Mouse (Mus musculus): ENCODE measurements around the gene Tmem151a. TPM values are rescaled to one million over a fixed set of nuclear protein-coding genes. Genes with fewer than 3 reads are reported as not detected.

The Tmem151a gene
- polyA plus RNA-seq, 1 experiment: not detected

GRCm38 (mm10) chr19:5084834-5085144 lies 542 bp downstream of the Tmem151a start:
- peaks cover 4% of the 10 kb centered on the region; the same call in 1 of the 2 replicates for H3K9me3 ChIP-seq (ENCODE audit: control insufficient read depth, low read length)
- TF ChIP-seq GATA1 (IDR thresholded peaks at IDR 0.05; ENCODE audit: low read length) (no peak), TAL1 (IDR thresholded peaks at IDR 0.05; ENCODE audit: low read length) (no peak)
- peaks cover 4% of the 10 kb centered on the region for H3K36me3 ChIP-seq (ENCODE audit: control insufficient read depth)
- peaks cover 78% of the 10 kb centered on the region for H3K27me3 ChIP-seq (ENCODE audit: control insufficient read depth)
- H3K4me3 ChIP-seq (replicated peaks): peak overlapping the region; percentile 56
- peaks cover 41% of the 10 kb centered on the region for H3K4me1 ChIP-seq (ENCODE audit: control insufficient read depth)

GRCm38 (mm10) chr19:5083961-5084833 lies 1.1 kb downstream of the Tmem151a start:
- TF ChIP-seq GATA1 (IDR thresholded peaks at IDR 0.05; ENCODE audit: low read length): no peak
- Histone ChIP-seq H3K9me3 (ENCODE audit: control insufficient read depth, low read length) (peaks cover 4% of the 10 kb centered on the region; the same call in 1 of the 2 replicates), H3K36me3 (ENCODE audit: control insufficient read depth) (no peaks in the 10 kb centered on the region), H3K27me3 (ENCODE audit: control insufficient read depth) (peaks cover 81% of the 10 kb centered on the region), H3K4me1 (ENCODE audit: control insufficient read depth) (peaks cover 35% of the 10 kb centered on the region), H3K4me3 (replicated peaks) (no peak overlapping the region)

- Histone ChIP-seq H3K36me3 (ENCODE audit: control insufficient read depth) (no peaks in the 10 kb centered on the region), H3K4me3 (replicated peaks) (no peak overlapping the region), H3K4me1 (ENCODE audit: control insufficient read depth) (peaks cover 21% of the 10 kb centered on the region), H3K27me3 (ENCODE audit: control insufficient read depth) (peaks cover 85% of the 10 kb centered on the region), H3K9me3 (ENCODE audit: control insufficient read depth, low read length) (peaks cover 4% of the 10 kb centered on the region; the same call in 1 of the 2 replicates)
- no peak for TF ChIP-seq TAL1 (IDR thresholded peaks at IDR 0.05; ENCODE audit: low read length)
- TF ChIP-seq GATA1 (IDR thresholded peaks at IDR 0.05; ENCODE audit: low read length): no peak
Observed at GRCm38 (mm10) chr19:5082596-5082995, 2.7 kb downstream of the Tmem151a start.

GRCm38 (mm10) chr19:5082005-5082404 lies 3.3 kb downstream of the Tmem151a start:
- H3K27me3 ChIP-seq (ENCODE audit: control insufficient read depth): peaks cover 80% of the 10 kb centered on the region
- peaks cover 15% of the 10 kb centered on the region for H3K4me1 ChIP-seq (ENCODE audit: control insufficient read depth)
- no peak for TF ChIP-seq TAL1 (IDR thresholded peaks at IDR 0.05; ENCODE audit: low read length)
- TF ChIP-seq GATA1 (IDR thresholded peaks at IDR 0.05; ENCODE audit: low read length): no peak
- H3K36me3 ChIP-seq (ENCODE audit: control insufficient read depth): no peaks in the 10 kb centered on the region
- no peak overlapping the region for H3K4me3 ChIP-seq (replicated peaks)
- H3K9me3 ChIP-seq (ENCODE audit: control insufficient read depth, low read length): peaks cover 4% of the 10 kb centered on the region; the same call in 1 of the 2 replicates

- Histone ChIP-seq H3K27me3 (ENCODE audit: control insufficient read depth) (peaks cover 72% of the 10 kb centered on the region), H3K36me3 (ENCODE audit: control insufficient read depth) (no peaks in the 10 kb centered on the region), H3K4me1 (ENCODE audit: control insufficient read depth) (no peaks in the 10 kb centered on the region), H3K9me3 (ENCODE audit: control insufficient read depth, low read length) (peaks cover 3% of the 10 kb centered on the region), H3K4me3 (replicated peaks) (no peak overlapping the region)
- no peak for TF ChIP-seq TAL1 (IDR thresholded peaks at IDR 0.05; ENCODE audit: low read length)
- TF ChIP-seq GATA1 (IDR thresholded peaks at IDR 0.05; ENCODE audit: low read length): no peak
Observed at GRCm38 (mm10) chr19:5079279-5079678, 6.1 kb downstream of the Tmem151a start.

- TF ChIP-seq GATA1 (IDR thresholded peaks at IDR 0.05; ENCODE audit: low read length): no peak
- peaks cover 3% of the 10 kb centered on the region for H3K9me3 ChIP-seq (ENCODE audit: control insufficient read depth, low read length)
- peaks cover 58% of the 10 kb centered on the region for H3K27me3 ChIP-seq (ENCODE audit: control insufficient read depth)
- H3K4me1 ChIP-seq (ENCODE audit: control insufficient read depth): peaks cover 49% of the 10 kb centered on the region
- no peaks in the 10 kb centered on the region for H3K36me3 ChIP-seq (ENCODE audit: control insufficient read depth)
- no peak overlapping the region for H3K4me3 ChIP-seq (replicated peaks)
Observed at GRCm38 (mm10) chr19:5073518-5073917, 11.8 kb downstream of the Tmem151a start.

GRCm38 (mm10) chr19:5073028-5073427 lies 12.3 kb downstream of the Tmem151a start:
- H3K4me1 ChIP-seq (ENCODE audit: control insufficient read depth): peaks cover 54% of the 10 kb centered on the region
- H3K9me3 ChIP-seq (ENCODE audit: control insufficient read depth, low read length): peaks cover 3% of the 10 kb centered on the region
- peak overlapping the region; percentile 62 for H3K4me3 ChIP-seq (replicated peaks)
- H3K36me3 ChIP-seq (ENCODE audit: control insufficient read depth): no peaks in the 10 kb centered on the region
- TF ChIP-seq TAL1 (IDR thresholded peaks at IDR 0.05; ENCODE audit: low read length) (no peak), GATA1 (IDR thresholded peaks at IDR 0.05; ENCODE audit: low read length) (no peak)
- peaks cover 59% of the 10 kb centered on the region for H3K27me3 ChIP-seq (ENCODE audit: control insufficient read depth)

- Histone ChIP-seq H3K4me3 (replicated peaks) (peak overlapping the region; percentile 62), H3K36me3 (ENCODE audit: control insufficient read depth) (no peaks in the 10 kb centered on the region), H3K27me3 (ENCODE audit: control insufficient read depth) (peaks cover 63% of the 10 kb centered on the region), H3K9me3 (ENCODE audit: control insufficient read depth, low read length) (peaks cover 3% of the 10 kb centered on the region), H3K4me1 (ENCODE audit: control insufficient read depth) (peaks cover 59% of the 10 kb centered on the region)
- TF ChIP-seq GATA1 (IDR thresholded peaks at IDR 0.05; ENCODE audit: low read length): no peak
- TF ChIP-seq TAL1 (IDR thresholded peaks at IDR 0.05; ENCODE audit: low read length): no peak
Observed at GRCm38 (mm10) chr19:5072389-5073019, 12.8 kb downstream of the Tmem151a start.

- Histone ChIP-seq H3K4me1 (ENCODE audit: control insufficient read depth) (peaks cover 67% of the 10 kb centered on the region), H3K36me3 (ENCODE audit: control insufficient read depth) (no peaks in the 10 kb centered on the region), H3K4me3 (replicated peaks) (peak overlapping the region; percentile 62), H3K9me3 (ENCODE audit: control insufficient read depth, low read length) (peaks cover 3% of the 10 kb centered on the region), H3K27me3 (ENCODE audit: control insufficient read depth) (peaks cover 69% of the 10 kb centered on the region)
- TF ChIP-seq TAL1 (IDR thresholded peaks at IDR 0.05; ENCODE audit: low read length) (no peak), GATA1 (IDR thresholded peaks at IDR 0.05; ENCODE audit: low read length) (no peak)
Observed at GRCm38 (mm10) chr19:5071545-5072369, 13.6 kb downstream of the Tmem151a start.
